Mouse (Mus musculus): ENCODE results near the gene Runx3.

DNA sequence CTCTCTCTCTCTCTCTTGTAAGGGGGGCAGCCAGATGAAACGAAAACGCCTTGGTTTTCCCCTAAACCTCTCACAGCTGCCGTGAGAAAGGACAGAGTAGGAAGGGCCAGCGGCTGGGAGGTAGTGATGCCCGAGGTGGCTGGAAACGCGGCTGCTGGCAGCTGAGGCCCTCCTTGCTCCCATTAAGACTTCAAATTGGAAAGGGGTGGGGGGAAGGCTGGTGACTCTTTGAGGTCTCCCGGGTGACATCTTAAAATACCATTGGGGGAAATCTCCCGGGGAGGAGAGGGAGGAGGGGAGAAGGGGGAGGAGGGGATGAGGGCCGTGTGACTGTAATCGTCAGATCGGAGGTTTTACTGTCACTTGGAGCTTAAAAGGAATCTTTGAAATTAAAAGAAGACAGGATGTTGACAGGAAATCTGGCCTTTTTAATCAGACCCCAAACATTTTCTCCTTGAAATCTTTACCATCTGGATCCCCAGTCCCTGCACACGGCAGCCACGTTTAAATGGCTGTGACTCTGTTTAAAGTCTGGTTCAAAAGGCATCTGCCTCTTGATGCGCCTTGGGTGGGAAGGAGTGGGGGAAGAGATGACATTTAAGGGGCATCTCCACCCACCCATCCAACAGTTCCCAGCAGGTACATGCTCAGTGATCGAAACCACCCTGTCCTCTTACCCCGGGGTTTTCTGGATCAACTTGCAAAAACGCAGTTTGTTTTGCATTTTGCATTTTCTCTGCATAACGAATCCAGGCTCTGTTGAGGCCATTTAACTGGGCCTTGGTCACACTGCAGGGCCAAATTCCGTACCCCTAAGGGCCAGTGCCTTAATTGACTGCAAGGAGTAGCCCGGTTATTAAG lies 33.9 kb downstream of the Runx3 start:
- TF ChIP-seq CTCF (IDR thresholded peaks at IDR 0.05; ENCODE audit: extremely low read depth, insufficient read depth, low read length) (no peak), POLR2A (IDR thresholded peaks at IDR 0.05; ENCODE audit: extremely low read depth, insufficient read depth, low read length) (no peak)

Measured in cortical plate, adult 2 months (tissue).